Mouse (Mus musculus) heart, embryonic 15.5 days (tissue): ENCODE data around the gene Ppip5k1. TPM values are rescaled to one million over a fixed set of nuclear protein-coding genes. Genes with fewer than 3 reads are reported as not detected.

ENCODE experiments used
- ATAC-seq: fragments of 200-750 bp; cut with Nextera tagmentation; replicated peaks from 2 replicates; pipeline ENCODE4 v1.8.0; 2017; ENCODE audit warnings: low read depth, moderate TSS enrichment; ENCODE audit not compliant: insufficient number of reproducible peaks, insufficient read depth, low FRiP score
- H3K27ac ChIP-seq: fragments of 300-500 bp; sonication (generic); 2 replicates; pipeline ENCODE4 v1.5.1; 2015; ENCODE audit warnings: mild to moderate bottlenecking, inconsistent platforms
- H3K27me3 ChIP-seq: fragments of 300-500 bp; sonication (generic); 2 replicates; pipeline ENCODE4 v1.6.1; 2015; ENCODE audit warnings: inconsistent platforms
- H3K36me3 ChIP-seq: fragments of 300-500 bp; sonication (generic); 2 replicates; pipeline ENCODE4 v1.6.1; 2015; ENCODE audit warnings: mild to moderate bottlenecking, inconsistent platforms
- H3K4me1 ChIP-seq: fragments of 300-500 bp; sonication (generic); replicated peaks from 2 replicates; pipeline ENCODE4 v1.6.1; 2015; ENCODE audit warnings: inconsistent platforms
- H3K4me2 ChIP-seq: fragments of 300-500 bp; sonication (generic); 2 replicates; pipeline ENCODE4 v1.6.1; 2015; ENCODE audit warnings: inconsistent platforms, mild to moderate bottlenecking, moderate library complexity
- H3K4me3 ChIP-seq: fragments of 300-500 bp; sonication (generic); 2 replicates; pipeline ENCODE4 v1.5.1; 2015; ENCODE audit warnings: mild to moderate bottlenecking, inconsistent platforms
- H3K9ac ChIP-seq: fragments of 300-500 bp; sonication (generic); 2 replicates; pipeline ENCODE4 v1.6.1; 2015; ENCODE audit warnings: mild to moderate bottlenecking, inconsistent platforms
- H3K9me3 ChIP-seq: fragments of 300-500 bp; sonication (generic); replicated peaks from 2 replicates; pipeline ENCODE4 v1.6.1; 2016; ENCODE audit warnings: inconsistent platforms
- WGBS: fragments of 180-500 bp; shearing (Covaris S2); methylation state at CpG from one replicate; pipeline ENCODE4 v1.1.7; 2015; ENCODE audit warnings: mixed read lengths; 5-methylcytosine and 5-hydroxymethylcytosine counted together
- polyA plus RNA-seq: library from polyadenylated mRNA; unstranded; fragments of >200 nt; fragmentation: Nextera tagmentation; extraction: Ambion mirVana; gene quantifications from 2 replicates; pipeline ENCODE4 v1.2.1, GENCODE M21; 2015

Ppip5k1 gene
- polyA plus RNA-seq, 1 experiment from 2014 or later: 11.3 TPM

DNA sequence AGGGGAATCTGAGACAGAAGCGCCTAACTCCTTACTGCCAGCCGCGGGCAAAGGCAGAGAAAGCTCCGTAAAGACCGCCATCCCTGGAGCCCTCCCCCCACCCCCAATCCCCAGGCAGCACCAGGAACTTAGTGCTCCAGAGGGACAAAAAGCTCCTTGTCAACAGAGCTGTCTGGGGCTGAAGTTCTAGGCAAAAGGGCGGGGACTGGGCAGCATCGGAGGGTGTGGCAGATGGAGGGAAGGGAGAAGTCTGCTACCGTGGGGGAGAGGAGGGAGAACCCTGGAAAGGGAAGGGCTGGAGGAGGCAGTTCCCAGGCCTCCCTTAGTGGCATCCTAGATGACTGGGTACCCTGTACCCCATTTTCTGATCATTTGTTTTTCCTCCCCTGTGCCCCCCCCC lies 57.1 kb downstream of the Ppip5k1 start:
- WGBS: 14% methylated on average over 8 of the region's 8 CpGs
- Histone ChIP-seq H3K9me3 (no peaks in the 10 kb centered on the region), H3K4me1 (peaks cover 44% of the 10 kb centered on the region), H3K27ac (no peak overlapping the region), H3K9ac (no peak overlapping the region), H3K4me2 (peak overlapping the region; percentile 24; the same call in 1 of the 2 replicates), H3K4me3 (no peak overlapping the region), H3K27me3 (peaks cover 29% of the 10 kb centered on the region), H3K36me3 (peaks cover 7% of the 10 kb centered on the region; the same call in 1 of the 2 replicates)
- no peak for ATAC-seq

DNA sequence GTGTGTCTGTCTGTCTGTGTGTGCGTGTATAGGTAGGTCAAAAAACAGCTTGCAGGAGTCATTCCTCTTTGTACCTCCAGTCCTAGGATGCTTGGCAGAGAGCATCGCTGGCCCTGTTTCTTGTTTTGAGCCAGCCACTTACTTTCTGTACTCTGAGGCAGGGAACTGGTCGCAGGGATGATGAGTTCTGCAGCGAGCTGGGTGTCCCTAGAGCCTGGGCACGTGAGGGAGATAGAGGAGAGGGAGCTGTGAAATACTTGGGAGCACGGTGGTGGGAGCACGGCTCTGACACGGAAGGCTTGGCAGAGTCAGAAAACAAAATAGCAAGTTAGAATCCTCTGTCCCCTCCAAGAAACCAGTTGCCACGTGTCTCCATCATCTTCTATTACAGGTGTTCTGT lies 57.5 kb downstream of the Ppip5k1 start:
- no peak for ATAC-seq
- Histone ChIP-seq H3K4me1 (peaks cover 44% of the 10 kb centered on the region), H3K36me3 (peaks cover 7% of the 10 kb centered on the region; the same call in 1 of the 2 replicates), H3K27ac (no peak overlapping the region), H3K9me3 (no peaks in the 10 kb centered on the region), H3K4me3 (no peak overlapping the region), H3K4me2 (peak overlapping the region; percentile 24; the same call in 1 of the 2 replicates), H3K27me3 (peaks cover 29% of the 10 kb centered on the region), H3K9ac (no peak overlapping the region)
- 13% methylated on average over 9 of the region's 9 CpGs for WGBS

- 26% methylated on average over 6 of the region's 6 CpGs for WGBS
- Histone ChIP-seq H3K9me3 (no peaks in the 10 kb centered on the region), H3K27ac (no peak overlapping the region), H3K9ac (peak overlapping the region; percentile 69; the same call in 1 of the 2 replicates), H3K4me3 (peak overlapping the region; percentile 60), H3K36me3 (peaks cover 5% of the 10 kb centered on the region; the same call in 1 of the 2 replicates), H3K4me2 (peak overlapping the region; percentile 76), H3K4me1 (peaks cover 44% of the 10 kb centered on the region), H3K27me3 (peaks cover 33% of the 10 kb centered on the region)
- no peak for ATAC-seq
Observed at GRCm38 (mm10) chr2:121296754-121297231, 58.4 kb downstream of the Ppip5k1 start.

DNA sequence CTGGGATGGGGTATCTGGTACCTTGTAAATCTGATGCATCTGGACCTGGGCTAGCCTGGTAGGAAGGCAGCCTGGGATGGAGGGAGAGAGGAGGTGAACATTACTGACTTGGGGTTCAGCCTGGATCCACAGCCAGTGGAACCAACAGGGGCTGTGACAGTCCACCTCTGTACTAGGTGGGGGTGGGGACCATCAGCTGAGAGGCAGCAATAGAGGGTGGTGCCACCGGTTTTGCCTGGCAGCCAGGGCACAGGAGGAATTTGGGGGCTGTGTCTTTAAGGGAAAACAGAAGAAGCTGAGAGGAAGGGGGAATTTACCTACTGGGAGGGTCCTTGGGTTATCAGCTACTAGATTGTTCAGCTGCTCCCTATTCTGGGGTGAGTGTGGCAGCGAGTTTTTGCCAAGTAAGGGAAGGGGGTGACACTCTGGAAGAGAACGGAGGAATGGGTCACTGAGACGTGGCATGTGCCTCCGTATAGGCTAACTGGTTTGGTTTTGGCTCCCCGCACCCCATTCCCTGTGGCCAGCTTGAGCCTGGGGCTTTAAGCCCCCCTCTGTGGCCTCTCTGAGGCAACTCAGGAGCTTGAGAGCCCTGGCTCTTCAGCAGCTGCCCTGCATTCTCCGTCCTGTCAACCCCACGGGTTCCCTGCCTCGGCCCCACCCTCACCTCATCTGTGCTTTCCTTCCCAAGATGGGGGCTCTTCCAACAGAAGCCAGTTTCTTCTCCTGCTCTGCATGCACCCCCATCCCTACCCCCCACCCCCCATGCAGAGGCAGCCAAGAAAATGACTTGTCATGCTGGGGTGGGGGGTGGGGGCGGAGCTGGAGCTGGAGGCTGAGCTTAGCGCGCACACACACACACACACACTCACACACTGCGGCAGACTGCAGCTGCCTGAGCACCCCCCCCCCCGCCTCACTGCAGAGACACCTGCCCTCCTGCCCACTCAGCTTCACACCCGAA lies 59.3 kb downstream of the Ppip5k1 start:
- Histone ChIP-seq H3K36me3 (peaks cover 5% of the 10 kb centered on the region; the same call in 1 of the 2 replicates), H3K9me3 (no peaks in the 10 kb centered on the region), H3K4me3 (peak overlapping the region; percentile 60), H3K4me2 (peak overlapping the region; percentile 76), H3K27ac (peak overlapping the region; percentile 86), H3K27me3 (peaks cover 42% of the 10 kb centered on the region), H3K9ac (peak overlapping the region; percentile 69), H3K4me1 (peaks cover 44% of the 10 kb centered on the region)
- WGBS: under 1% methylated on average over 14 of the region's 15 CpGs
- ATAC-seq: peak; percentile 19; the same call in 1 of the 2 replicates

DNA sequence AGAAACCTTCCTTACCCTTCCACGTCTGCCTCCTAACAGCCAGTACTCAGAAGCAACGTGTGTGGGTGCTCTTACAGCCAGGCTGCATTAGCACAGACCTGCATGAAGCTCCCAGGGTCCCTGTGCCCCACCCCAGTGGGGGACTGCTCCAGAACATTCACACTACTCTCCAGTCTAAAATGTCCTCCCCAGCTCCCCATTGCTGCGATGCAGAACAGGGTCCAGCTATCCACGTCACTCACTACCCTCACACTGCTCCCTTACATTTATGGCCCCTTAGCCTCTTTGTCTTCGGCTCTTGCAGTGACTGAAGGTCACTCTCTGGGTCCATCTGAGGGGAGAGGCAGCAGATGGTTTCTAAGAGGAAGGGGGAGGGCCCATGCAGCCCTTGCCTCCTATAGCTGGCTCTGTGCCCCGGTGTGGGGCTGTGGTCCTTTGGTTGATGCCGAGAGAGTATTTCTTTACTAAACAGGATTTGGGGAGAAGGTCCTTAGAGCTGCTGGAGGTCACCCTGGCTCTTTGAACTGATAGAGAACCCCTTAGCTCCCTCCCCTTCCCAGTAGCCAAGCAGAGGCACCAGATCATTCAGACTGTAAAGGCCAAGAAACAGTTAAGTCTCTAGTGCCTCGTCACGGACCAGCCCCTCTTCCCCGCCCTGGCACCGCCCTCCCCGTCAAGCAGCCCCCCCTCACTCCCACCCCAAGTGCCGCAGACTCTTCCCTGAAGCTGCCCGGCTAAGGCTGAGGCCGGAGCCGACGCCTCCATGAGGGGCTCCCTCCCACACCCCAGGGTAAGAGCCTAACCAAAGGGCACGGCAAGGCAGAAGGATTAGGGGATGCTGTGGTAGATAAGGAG lies 60.2 kb downstream of the Ppip5k1 start:
- peak overlapping the region; percentile 86 for H3K27ac ChIP-seq
- H3K27me3 ChIP-seq: peaks cover 45% of the 10 kb centered on the region
- peaks cover 46% of the 10 kb centered on the region for H3K4me1 ChIP-seq
- H3K4me2 ChIP-seq: peak overlapping the region; percentile 76
- no peaks in the 10 kb centered on the region; the same call in 1 of the 2 replicates for H3K36me3 ChIP-seq
- ATAC-seq: peak; percentile 61
- H3K4me3 ChIP-seq: peak overlapping the region; percentile 60
- H3K9ac ChIP-seq: peak overlapping the region; percentile 69
- no peaks in the 10 kb centered on the region for H3K9me3 ChIP-seq
- 4% methylated on average over 18 of the region's 18 CpGs for WGBS

- 13% methylated on average over 4 of the region's 4 CpGs for WGBS
- Histone ChIP-seq H3K27me3 (peaks cover 41% of the 10 kb centered on the region), H3K27ac (peak overlapping the region; percentile 86), H3K36me3 (no peaks in the 10 kb centered on the region), H3K4me2 (peak overlapping the region; percentile 76), H3K4me3 (peak overlapping the region; percentile 60), H3K4me1 (peaks cover 50% of the 10 kb centered on the region), H3K9ac (peak overlapping the region; percentile 69), H3K9me3 (no peaks in the 10 kb centered on the region)
- ATAC-seq: peak; percentile 66
Observed at GRCm38 (mm10) chr2:121294182-121294581, 61.0 kb downstream of the Ppip5k1 start.

GRCm38 (mm10) chr2:121292316-121293013 lies 62.7 kb downstream of the Ppip5k1 start:
- Histone ChIP-seq H3K36me3 (no peaks in the 10 kb centered on the region), H3K9ac (no peak overlapping the region), H3K27me3 (peaks cover 34% of the 10 kb centered on the region), H3K4me2 (no peak overlapping the region), H3K4me1 (peaks cover 50% of the 10 kb centered on the region), H3K9me3 (no peaks in the 10 kb centered on the region), H3K27ac (no peak overlapping the region), H3K4me3 (no peak overlapping the region)
- 73% methylated on average over 5 of the region's 5 CpGs for WGBS
- no peak for ATAC-seq

DNA sequence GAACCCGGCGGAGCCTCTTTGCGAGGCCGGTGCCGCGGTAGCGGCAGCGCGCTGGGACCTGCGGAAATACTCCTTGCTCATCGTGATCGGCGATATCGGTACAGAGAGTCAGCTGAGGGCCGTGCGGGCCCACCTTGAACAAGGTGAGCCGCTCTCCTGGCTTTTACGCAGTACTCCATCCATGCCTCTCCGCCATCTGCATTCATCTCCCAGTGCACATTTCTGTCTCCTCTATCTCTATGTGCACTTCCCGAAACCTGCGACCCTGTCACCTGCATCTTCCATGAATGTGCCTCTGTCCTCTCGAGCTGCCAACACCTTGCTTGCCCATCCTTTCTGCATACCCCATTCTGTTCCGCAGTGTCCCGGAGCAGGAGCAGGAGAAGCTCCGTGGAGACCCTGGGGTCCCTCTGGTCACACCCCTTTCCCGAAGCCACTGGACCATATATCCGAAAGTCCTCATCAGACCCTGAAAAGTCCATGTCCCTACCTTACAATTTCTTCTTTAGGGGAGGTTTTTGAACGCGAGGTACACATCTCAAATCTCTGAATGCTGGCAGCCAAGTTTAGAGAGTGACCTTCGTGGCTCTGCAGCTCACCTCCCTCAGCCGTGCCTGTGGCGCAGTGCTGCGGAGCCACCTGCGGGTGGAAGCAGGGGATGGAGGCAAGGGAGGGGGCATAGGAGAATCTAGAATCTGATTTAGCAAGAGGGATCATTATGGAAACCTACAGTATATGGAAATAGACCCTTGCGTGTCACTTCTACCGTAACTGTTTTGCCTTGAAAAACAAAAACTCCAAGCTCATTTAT lies 65.3 kb downstream of the Ppip5k1 start:
- Histone ChIP-seq H3K4me2 (peak overlapping the region; percentile 89), H3K4me1 (peaks cover 28% of the 10 kb centered on the region), H3K9me3 (no peaks in the 10 kb centered on the region), H3K4me3 (peak overlapping the region; percentile 58), H3K27ac (no peak overlapping the region), H3K9ac (peak overlapping the region; percentile 26), H3K27me3 (peaks cover 25% of the 10 kb centered on the region), H3K36me3 (no peaks in the 10 kb centered on the region)
- WGBS: 4% methylated on average over 36 of the region's 36 CpGs
- no peak for ATAC-seq

DNA sequence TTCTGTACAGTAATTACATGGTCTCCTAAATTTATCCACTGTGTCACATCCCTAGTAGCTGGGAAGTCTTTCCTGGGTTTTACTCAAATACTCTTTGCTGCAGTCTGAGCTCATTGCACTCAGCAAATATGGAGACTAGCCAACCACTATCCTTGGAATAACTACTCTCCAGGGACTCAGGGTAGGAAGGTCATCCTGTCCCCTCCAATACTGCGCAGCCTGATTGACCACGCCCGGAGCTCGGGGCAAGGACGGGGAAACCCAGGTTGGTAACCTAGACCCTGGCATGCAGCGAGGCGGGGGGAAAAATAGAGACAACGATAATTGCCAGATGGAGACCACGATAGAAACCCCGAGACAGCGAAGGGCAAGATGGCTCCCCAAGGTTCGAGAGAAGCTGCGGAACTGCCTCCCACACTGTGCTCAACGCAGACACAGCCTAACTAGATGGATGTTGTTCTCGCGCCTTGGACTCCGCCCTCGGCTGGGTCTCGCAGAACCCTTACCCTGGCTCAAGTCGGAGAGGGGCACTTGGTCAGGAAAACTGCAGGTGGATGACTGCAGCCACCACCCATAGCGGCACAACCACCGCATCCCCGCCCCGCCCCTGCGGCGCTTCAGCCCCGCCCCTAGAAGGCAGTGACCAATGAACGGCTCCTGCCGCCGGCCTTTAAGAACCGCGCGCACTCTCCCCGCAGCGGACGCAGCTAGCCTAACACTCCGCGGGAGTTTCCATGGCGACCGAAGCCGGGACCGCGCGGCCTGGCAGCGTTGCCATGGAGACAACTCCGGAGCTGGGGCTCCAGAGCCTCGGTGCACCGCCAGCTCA lies 66.1 kb downstream of the Ppip5k1 start, which contains the start of gene Map1a:
TSS of gene Map1a (plus strand) at position 700 of the 829 bp plus-strand sequence.
- peak within 1 kb of the TSS; percentile 89 for H3K4me2 ChIP-seq
- ATAC-seq: peak; percentile 89
- peaks cover 25% of the 10 kb centered on the region for H3K27me3 ChIP-seq
- WGBS: 1% methylated on average over 48 of the region's 48 CpGs
- peaks cover 20% of the 10 kb centered on the region for H3K4me1 ChIP-seq
- peak within 1 kb of the TSS; percentile 58 for H3K4me3 ChIP-seq
- H3K9me3 ChIP-seq: no peaks in the 10 kb centered on the region
- peak within 1 kb of the TSS; percentile 33 for H3K27ac ChIP-seq
- no peaks in the 10 kb centered on the region for H3K36me3 ChIP-seq
- peak within 1 kb of the TSS; percentile 57 for H3K9ac ChIP-seq
